Mouse (Mus musculus) CH12.LX (cell line): ENCODE measurements at regions not wholly inside any gene's neighbourhood (a gene's known extent, or its start where the extent isn't known, plus 50 kb on each side); places are given as distances from the start of the nearest gene placed in this dataset.

Experiments
- DNase-seq: peaks from one replicate; pipeline ENCODE4 v3.0.0-alpha.2; 2013; ENCODE audit errors: extremely low read depth
- H3K27ac ChIP-seq: 2 replicates; pipeline ENCODE4 v1.5.1; 2012; ENCODE audit warnings: low read depth, mild to moderate bottlenecking, control low read depth, moderate library complexity; ENCODE audit not compliant: insufficient read depth
- H3K27me3 ChIP-seq: replicated peaks from 2 replicates; pipeline ENCODE3; 2012; ENCODE audit warnings: inconsistent platforms
- H3K36me3 ChIP-seq, 2 experiments: replicated peaks in 1 of 2; 2 replicates each; pipeline versions ENCODE3 to v1.6.1; 2012; ENCODE audit warnings: inconsistent platforms in 1 of 2, low read length in 1 of 2, mild to moderate bottlenecking in 1 of 2, mixed read lengths in 1 of 2, moderate library complexity in 1 of 2; ENCODE audit not compliant: control insufficient read depth in 1 of 2, insufficient read depth in 1 of 2
- H3K4me1 ChIP-seq, 2 experiments: 2 replicates each; pipeline ENCODE4 v1.6.1; 2012; ENCODE audit warnings: inconsistent platforms in 1 of 2, moderate library complexity in 1 of 2; ENCODE audit not compliant: insufficient read depth in 2 of 2, control insufficient read depth in 1 of 2
- H3K4me2 ChIP-seq: 2 replicates; pipeline ENCODE4 v1.6.1; 2012; ENCODE audit warnings: low read depth, mild to moderate bottlenecking, control low read depth; ENCODE audit not compliant: poor library complexity, insufficient read depth, severe bottlenecking
- H3K4me3 ChIP-seq, 3 experiments: fragments of 150-350 bp in 1 of 3; sonication (generic) in 1 of 3; replicated peaks in 1 of 3; 2 replicates each; pipeline versions ENCODE3 to v1.5.1; 2011 to 2012; ENCODE audit warnings: low read depth in 2 of 3, low read length in 2 of 3, mild to moderate bottlenecking in 2 of 3, moderate library complexity in 2 of 3, control low read depth in 1 of 3, improper control_type of control experiment in 1 of 3, inconsistent platforms in 1 of 3, mixed read lengths in 1 of 3; ENCODE audit not compliant: poor library complexity in 1 of 3
- H3K79me2 ChIP-seq: replicated peaks from 2 replicates; pipeline ENCODE4 v1.6.1; 2012; ENCODE audit warnings: mild to moderate bottlenecking, moderate library complexity; ENCODE audit not compliant: control insufficient read depth, poor library complexity, insufficient read depth, severe bottlenecking; ENCODE audit errors: extremely low read depth
- H3K9ac ChIP-seq: 2 replicates; pipeline ENCODE4 v1.6.1; 2012; ENCODE audit warnings: low read depth, mild to moderate bottlenecking, control low read depth, moderate library complexity; ENCODE audit not compliant: insufficient read depth
- H3K9me3 ChIP-seq: replicated peaks from 2 replicates; pipeline ENCODE3; 2012; ENCODE audit warnings: low read length, inconsistent platforms, mixed read lengths
- BHLHE40 ChIP-seq: IDR thresholded peaks from 2 replicates; pipeline ENCODE4 v1.6.1; 2011; ENCODE audit warnings: mild to moderate bottlenecking, low read depth, low read length, improper control_type of control experiment
- CHD1 ChIP-seq: IDR thresholded peaks from 2 replicates; pipeline ENCODE4 v1.6.1; 2012; ENCODE audit warnings: low read depth, low read length, improper control_type of control experiment, inconsistent platforms
- CTCF ChIP-seq, 2 experiments: IDR thresholded peaks in 1 of 2; conservative IDR thresholded peaks in 1 of 2; 2 replicates each; pipeline ENCODE4 v1.5.1; 2011 to 2012; ENCODE audit warnings: low read depth in 2 of 2, low read length in 2 of 2, improper control_type of control experiment in 1 of 2, inconsistent platforms in 1 of 2, mild to moderate bottlenecking in 1 of 2, moderate library complexity in 1 of 2
- E2F4 ChIP-seq: IDR thresholded peaks from 2 replicates; pipeline ENCODE4 v1.6.1; 2011; ENCODE audit warnings: low read depth, low read length, improper control_type of control experiment; ENCODE audit not compliant: insufficient replicate concordance
- ELF1 ChIP-seq: IDR thresholded peaks from 2 replicates; pipeline ENCODE4 v1.6.1; 2014; ENCODE audit warnings: low read depth, mild to moderate bottlenecking, inconsistent platforms, low read length, improper control_type of control experiment
- EP300 ChIP-seq: IDR thresholded peaks from 2 replicates; pipeline ENCODE4 v1.6.1; 2011; ENCODE audit warnings: low read length, improper control_type of control experiment
- ETS1 ChIP-seq: conservative IDR thresholded peaks from 2 replicates; pipeline ENCODE4 v1.6.1; 2012; ENCODE audit warnings: low read depth, mild to moderate bottlenecking, inconsistent platforms, low read length, improper control_type of control experiment, moderate library complexity
- HCFC1 ChIP-seq: IDR thresholded peaks from 2 replicates; pipeline ENCODE4 v1.6.1; 2012; ENCODE audit warnings: low read depth, mild to moderate bottlenecking, inconsistent platforms, low read length, improper control_type of control experiment
- IRF4 ChIP-seq: IDR thresholded peaks from 2 replicates; pipeline ENCODE4 v1.6.1; 2014; ENCODE audit warnings: low read depth, mild to moderate bottlenecking, inconsistent platforms, low read length, improper control_type of control experiment
- KAT2A ChIP-seq: IDR thresholded peaks from 2 replicates; pipeline ENCODE4 v1.6.1; 2012; ENCODE audit warnings: low read length, improper control_type of control experiment, inconsistent platforms; ENCODE audit not compliant: insufficient replicate concordance
- MAX ChIP-seq: IDR thresholded peaks from 2 replicates; pipeline ENCODE4 v1.6.1; 2011; ENCODE audit warnings: low read length, improper control_type of control experiment
- MEF2A ChIP-seq: IDR thresholded peaks from 2 replicates; pipeline ENCODE4 v1.6.1; 2014; ENCODE audit warnings: low read depth, mild to moderate bottlenecking, inconsistent platforms, low read length, improper control_type of control experiment, borderline replicate concordance
- MXI1 ChIP-seq: IDR thresholded peaks from 2 replicates; pipeline ENCODE4 v1.6.1; 2011; ENCODE audit warnings: mild to moderate bottlenecking, low read depth, low read length, improper control_type of control experiment
- MYC ChIP-seq: IDR thresholded peaks from 2 replicates; pipeline ENCODE4 v1.6.1; 2011; ENCODE audit warnings: low read depth, mild to moderate bottlenecking, improper control_type of control experiment, low read length
- NRF1 ChIP-seq: IDR thresholded peaks from 2 replicates; pipeline ENCODE4 v1.6.1; 2014; ENCODE audit warnings: low read depth, mild to moderate bottlenecking, inconsistent platforms, low read length, improper control_type of control experiment, moderate library complexity
- PAX5 ChIP-seq: IDR thresholded peaks from 2 replicates; pipeline ENCODE4 v1.6.1; 2012; ENCODE audit warnings: low read length, inconsistent platforms, mixed read lengths
- POLR2AphosphoS2 ChIP-seq: IDR thresholded peaks from 2 replicates; pipeline ENCODE4 v1.6.1; 2011; ENCODE audit warnings: low read depth, low read length, improper control_type of control experiment
- RAD21 ChIP-seq: IDR thresholded peaks from 2 replicates; pipeline ENCODE4 v1.6.1; 2011; ENCODE audit warnings: low read depth, mild to moderate bottlenecking, low read length, improper control_type of control experiment, moderate library complexity
- RCOR1 ChIP-seq: conservative IDR thresholded peaks from 2 replicates; pipeline ENCODE4 v1.6.1; 2012; ENCODE audit warnings: low read depth, mild to moderate bottlenecking, inconsistent platforms, low read length, improper control_type of control experiment
- SIN3A ChIP-seq: IDR thresholded peaks from 2 replicates; pipeline ENCODE4 v1.6.1; 2012; ENCODE audit warnings: low read length, improper control_type of control experiment, inconsistent platforms
- SMC3 ChIP-seq: IDR thresholded peaks from 2 replicates; pipeline ENCODE4 v1.6.1; 2011; ENCODE audit warnings: low read depth, low read length, improper control_type of control experiment
- TBP ChIP-seq: conservative IDR thresholded peaks from 2 replicates; pipeline ENCODE4 v1.6.1; 2011; ENCODE audit warnings: low read depth, low read length, improper control_type of control experiment
- ZC3H11A ChIP-seq: IDR thresholded peaks from 2 replicates; pipeline ENCODE4 v1.6.1; 2012; ENCODE audit warnings: low read depth, mild to moderate bottlenecking, inconsistent platforms, low read length, improper control_type of control experiment
- ZKSCAN1 ChIP-seq: IDR thresholded peaks from 2 replicates; pipeline ENCODE4 v1.6.1; 2012; ENCODE audit warnings: low read depth, inconsistent platforms, low read length, improper control_type of control experiment, borderline replicate concordance
- ZMIZ1 ChIP-seq: IDR thresholded peaks from 2 replicates; pipeline ENCODE4 v1.6.1; 2012; ENCODE audit warnings: low read depth, mild to moderate bottlenecking, inconsistent platforms, low read length, improper control_type of control experiment
- ZNF384 ChIP-seq: IDR thresholded peaks from 2 replicates; pipeline ENCODE4 v1.6.1; 2012; ENCODE audit warnings: low read depth, low read length, improper control_type of control experiment, inconsistent platforms
- dilution Hi-C: fragments of 300-500 bp; cut with MboI; formaldehyde crosslinking; loops from 2 replicates; pipeline ENCODE4 v1.14.3; 2020; ENCODE audit warnings: low sequenced_read_pairs; ENCODE audit not compliant: extremely low pct_unique_long_range_greater_than_20kb, extremely low pct_ligation_motif_present
- in situ Hi-C: fragments of 300-500 bp; cut with MboI; formaldehyde crosslinking; loops from 3 replicates; pipeline ENCODE4 v1.14.3; 2019; ENCODE audit warnings: low sequenced_read_pairs, low pct_ligation_motif_present, low pct_unique_long_range_greater_than_20kb, mixed read lengths

DNA sequence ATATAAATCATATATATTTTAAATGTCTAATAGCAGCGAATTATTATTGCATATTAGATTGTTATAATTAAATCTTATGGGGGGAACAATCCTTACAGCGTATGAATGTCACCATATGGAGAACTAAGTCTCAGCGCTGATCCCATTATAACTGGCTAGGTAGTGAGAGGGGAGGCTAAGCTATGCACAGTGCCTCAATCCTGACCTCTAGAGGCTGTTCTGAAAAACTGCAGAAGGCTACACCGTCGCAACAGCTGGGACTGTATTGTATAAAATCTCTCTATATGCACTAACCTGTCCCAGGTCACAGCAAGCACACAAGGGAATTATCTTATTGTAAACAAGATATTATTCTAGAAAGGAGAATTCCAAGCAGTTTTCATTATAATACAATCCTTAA, 164.0 kb downstream of the Iqub start:
- Histone ChIP-seq H3K4me2 (no peak overlapping the region), H3K4me1 (no peaks in the 10 kb centered on the region), H3K36me3 (no peaks in the 10 kb centered on the region), H3K79me2 (no peaks in the 10 kb centered on the region), H3K27me3 (no peaks in the 10 kb centered on the region), H3K27ac (no peak overlapping the region), H3K9me3 (no peaks in the 10 kb centered on the region), H3K4me3 (no peak overlapping the region), H3K9ac (no peak overlapping the region)
- dilution Hi-C loops = no loop called here
- TF ChIP-seq MXI1 (no peak), BHLHE40 (no peak), ZKSCAN1 (no peak), HCFC1 (no peak), EP300 (no peak), ZC3H11A (peak; percentile 20; the same call in 1 of the 2 replicates), RAD21 (peak; percentile 90), ZMIZ1 (no peak), NRF1 (no peak), MEF2A (no peak), IRF4 (no peak), SIN3A (no peak), TBP (no peak), MAX (no peak), CTCF (conservative IDR thresholded peaks at IDR 0.05 in 1 of 2, IDR thresholded peaks at IDR 0.05 in 1 of 2; ENCODE audit: low read depth in 2 of 2, low read length in 2 of 2) (peak; percentile 79 to 88), MYC (no peak), ETS1 (no peak), E2F4 (no peak), ELF1 (no peak), KAT2A (no peak), POLR2AphosphoS2 (no peak), ZNF384 (no peak), SMC3 (peak; percentile 73), CHD1 (no peak), RCOR1 (no peak), PAX5 (no peak)
- in situ Hi-C loops = no loop called here
- DNase-seq = peak; percentile 67
